Mouse (Mus musculus) heart, embryonic 14.5 days (tissue): Measurements from ENCODE around the gene Trim31. TPM values are rescaled to one million over a fixed set of nuclear protein-coding genes. Genes with fewer than 3 reads are reported as not detected.

Experiments
- ATAC-seq: fragments of 200-750 bp; cut with Nextera tagmentation; 2 replicates; pipeline ENCODE4 v1.8.0; 2017; ENCODE audit warnings: low read depth, moderate TSS enrichment; ENCODE audit not compliant: insufficient number of reproducible peaks, insufficient read depth, low FRiP score
- H3K27ac ChIP-seq, 2 experiments: fragments of 200-500 bp in 1 of 2; fragments of 300-500 bp in 1 of 2; sonication (generic) in 1 of 2; replicated peaks in 1 of 2; 2 replicates each; pipeline ENCODE4 v1.5.1; 2012 to 2014; ENCODE audit warnings: low read depth in 2 of 2, low read length in 2 of 2, control low read depth in 1 of 2, mild to moderate bottlenecking in 1 of 2, mixed read lengths in 1 of 2; ENCODE audit not compliant: control insufficient read depth in 1 of 2, insufficient read depth in 1 of 2
- H3K27me3 ChIP-seq: fragments of 300-500 bp; sonication (generic); 2 replicates; pipeline ENCODE4 v1.6.1; 2014; ENCODE audit warnings: mild to moderate bottlenecking, low read length, control low read depth; ENCODE audit not compliant: control insufficient read depth, insufficient read depth
- H3K36me3 ChIP-seq: fragments of 300-500 bp; sonication (generic); 2 replicates; pipeline ENCODE4 v1.6.1; 2014; ENCODE audit warnings: mild to moderate bottlenecking, control low read depth, low read length, mixed read lengths; ENCODE audit not compliant: control insufficient read depth, insufficient read depth
- H3K4me1 ChIP-seq, 2 experiments: fragments of 200-500 bp in 1 of 2; fragments of 300-500 bp in 1 of 2; sonication (generic) in 1 of 2; 2 replicates each; pipeline ENCODE4 v1.6.1; 2012 to 2014; ENCODE audit warnings: low read length in 2 of 2, control low read depth in 1 of 2, mixed read lengths in 1 of 2; ENCODE audit not compliant: control insufficient read depth in 2 of 2, insufficient read depth in 2 of 2
- H3K4me2 ChIP-seq: fragments of 300-500 bp; sonication (generic); 2 replicates; pipeline ENCODE4 v1.6.1; 2014; ENCODE audit warnings: mild to moderate bottlenecking, low read length
- H3K4me3 ChIP-seq, 2 experiments: fragments of 200-500 bp in 1 of 2; fragments of 300-500 bp in 1 of 2; sonication (generic) in 1 of 2; 2 replicates each; pipeline ENCODE4 v1.5.1; 2012 to 2014; ENCODE audit warnings: low read length in 2 of 2, mild to moderate bottlenecking in 2 of 2, control low read depth in 1 of 2, low read depth in 1 of 2, moderate library complexity in 1 of 2; ENCODE audit not compliant: control insufficient read depth in 1 of 2, insufficient read depth in 1 of 2
- H3K9ac ChIP-seq: fragments of 300-500 bp; sonication (generic); 2 replicates; pipeline ENCODE4 v1.6.1; 2014; ENCODE audit warnings: mild to moderate bottlenecking, low read length
- H3K9me3 ChIP-seq: fragments of 300-500 bp; sonication (generic); 2 replicates; pipeline ENCODE4 v1.6.1; 2016; ENCODE audit warnings: low read length, control low read depth; ENCODE audit not compliant: control insufficient read depth
- WGBS: fragments of 180-500 bp; shearing (Covaris S2); extraction: QIAGEN DNeasy Blood & Tissue Kit; methylation state at CpG from one replicate; pipeline ENCODE4 v1.1.7; 2014; 5-methylcytosine and 5-hydroxymethylcytosine counted together
- polyA plus RNA-seq: library from polyadenylated mRNA; unstranded; fragments of >200 nt; fragmentation: Nextera tagmentation; extraction: Ambion mirVana; gene quantifications from 2 replicates; pipeline ENCODE4 v1.2.1, GENCODE M21; 2014

The Trim31 gene
- polyA plus RNA-seq, result not detected in 2 replicates

DNA sequence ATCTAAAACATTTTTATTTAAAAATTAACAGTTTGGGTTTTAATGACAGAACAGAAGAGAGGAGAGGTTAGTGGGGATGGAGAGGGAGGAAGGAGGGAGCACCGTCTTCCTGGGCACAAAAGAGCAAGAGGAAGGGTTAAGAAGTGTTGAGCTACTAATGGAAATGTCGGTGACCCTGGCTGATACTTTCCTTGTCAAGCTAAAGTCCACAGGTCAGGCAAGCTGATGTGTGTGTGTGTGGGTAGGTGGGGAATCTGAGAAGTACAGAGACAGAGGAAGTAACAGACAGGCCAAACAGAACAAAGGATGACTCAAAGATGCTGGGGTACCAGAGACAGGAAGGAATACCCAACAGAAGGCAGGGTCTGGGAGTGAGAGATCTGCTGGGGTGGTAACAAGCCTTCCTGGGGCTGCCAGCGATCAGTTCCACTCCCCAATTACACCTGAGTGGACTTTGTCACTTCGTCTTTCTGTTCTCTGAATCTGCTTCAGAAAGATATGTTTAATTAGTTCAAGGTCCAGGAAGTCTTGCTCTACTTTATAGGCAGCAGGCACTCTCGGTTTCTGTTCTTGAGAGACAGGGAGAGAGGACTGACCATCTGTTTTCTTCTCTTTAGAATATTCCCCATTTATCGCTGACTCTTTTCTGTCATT is at the start of gene Trim31:
Trim31 (plus strand) TSS at position 567 of the 654 bp plus-strand sequence.
- no peak for ATAC-seq
- H3K27ac ChIP-seq, result no peak within 1 kb of the TSS
- H3K9me3 ChIP-seq, result no peaks in the 10 kb centered on the region
- H3K27me3 ChIP-seq, result no peaks in the 10 kb centered on the region
- H3K4me1 ChIP-seq, result no peaks in the 10 kb centered on the region
- H3K36me3 ChIP-seq, result no peaks in the 10 kb centered on the region
- 60% methylated on average over 6 of the region's 6 CpGs for WGBS
- no peak within 1 kb of the TSS for H3K4me3 ChIP-seq
- H3K9ac ChIP-seq, result no peak within 1 kb of the TSS
- H3K4me2 ChIP-seq, result no peak within 1 kb of the TSS

DNA sequence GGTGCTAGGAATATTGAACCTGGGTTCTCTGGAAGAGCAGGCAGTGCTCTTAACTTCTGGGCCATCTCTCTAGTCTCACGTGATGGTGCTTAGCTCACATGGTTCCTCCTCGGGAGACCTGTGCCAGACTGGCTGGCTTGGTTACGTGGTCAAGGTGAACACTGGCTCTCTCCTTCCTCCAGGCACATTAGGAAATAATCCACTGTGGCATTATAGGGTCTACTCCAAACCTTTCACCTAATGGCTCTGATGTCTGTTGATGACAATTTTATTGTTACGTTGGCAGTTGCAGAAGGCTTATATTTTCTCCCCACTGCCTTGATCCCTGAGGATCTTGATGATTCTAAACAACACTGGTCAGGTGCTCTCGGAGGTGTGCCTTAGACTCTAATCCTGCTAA is 49.0 kb upstream of the Trim31 start:
- Histone ChIP-seq H3K9ac (no peak overlapping the region), H3K4me1 (peaks cover 0 to 9% of the 10 kb centered on the region in 2 experiments; a peak in 2 of 4 replicates), H3K4me3 (no peak overlapping the region), H3K9me3 (no peaks in the 10 kb centered on the region), H3K4me2 (no peak overlapping the region), H3K27ac (no peak overlapping the region), H3K27me3 (no peaks in the 10 kb centered on the region), H3K36me3 (peaks cover 42% of the 10 kb centered on the region)
- no peak for ATAC-seq
- WGBS, result 72% methylated on average over 5 of the region's 5 CpGs

DNA sequence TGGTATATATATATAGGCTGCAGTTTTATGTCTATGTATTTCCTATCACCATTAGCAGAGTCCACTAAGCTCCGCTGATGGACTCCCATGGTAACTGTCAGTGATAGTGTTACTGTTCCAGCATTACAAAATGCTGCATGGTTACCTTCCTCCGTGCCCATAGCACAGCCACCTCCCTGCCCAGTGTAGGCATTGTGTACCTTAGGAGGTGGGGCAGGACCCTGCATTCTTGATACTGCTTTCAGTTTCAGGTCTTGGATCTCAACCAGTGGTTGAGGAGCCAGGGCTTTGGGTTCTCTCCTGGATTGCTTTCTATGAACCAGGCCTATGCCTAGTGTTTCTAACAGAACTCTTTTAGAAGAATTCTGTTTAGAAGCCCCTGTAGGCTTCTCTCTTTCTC is 47.9 kb upstream of the Trim31 start:
- H3K36me3 ChIP-seq, result peaks cover 52% of the 10 kb centered on the region
- H3K27ac ChIP-seq, result no peak overlapping the region
- ATAC-seq, result no peak
- H3K4me1 ChIP-seq, result no peaks in the 10 kb centered on the region; a peak in 1 of 4 replicates
- H3K9ac ChIP-seq, result no peak overlapping the region
- no peaks in the 10 kb centered on the region for H3K27me3 ChIP-seq
- WGBS, result 88% methylated on average over 2 of the region's 2 CpGs
- H3K4me2 ChIP-seq, result no peak overlapping the region
- H3K4me3 ChIP-seq, result no peak overlapping the region
- no peaks in the 10 kb centered on the region for H3K9me3 ChIP-seq

DNA sequence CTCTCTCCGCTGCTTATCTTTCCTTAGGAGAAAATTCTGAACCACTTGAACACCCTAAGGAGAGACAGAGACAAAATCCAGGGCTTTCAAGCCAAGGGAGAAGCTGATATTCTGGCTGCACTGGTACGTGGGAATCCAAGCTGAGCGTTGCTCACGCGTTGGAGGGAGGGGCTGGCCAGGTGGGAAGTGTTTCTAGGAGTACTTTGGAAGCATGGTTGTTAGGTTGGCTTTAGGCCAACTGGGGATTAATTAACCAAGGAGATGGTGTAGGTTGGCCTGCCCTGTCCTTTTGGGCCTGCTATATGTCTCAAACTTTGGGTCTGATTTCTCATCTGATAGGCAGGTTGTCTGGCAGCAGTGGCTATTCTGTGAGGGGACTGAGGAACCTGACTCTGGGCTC is 46.7 kb upstream of the Trim31 start:
- Histone ChIP-seq H3K4me1 (no peaks in the 10 kb centered on the region), H3K9me3 (no peaks in the 10 kb centered on the region), H3K9ac (no peak overlapping the region), H3K4me3 (no peak overlapping the region), H3K27me3 (no peaks in the 10 kb centered on the region), H3K4me2 (no peak overlapping the region), H3K36me3 (peaks cover 62% of the 10 kb centered on the region), H3K27ac (no peak overlapping the region)
- ATAC-seq, result no peak
- WGBS, result 74% methylated on average over 5 of the region's 5 CpGs

DNA sequence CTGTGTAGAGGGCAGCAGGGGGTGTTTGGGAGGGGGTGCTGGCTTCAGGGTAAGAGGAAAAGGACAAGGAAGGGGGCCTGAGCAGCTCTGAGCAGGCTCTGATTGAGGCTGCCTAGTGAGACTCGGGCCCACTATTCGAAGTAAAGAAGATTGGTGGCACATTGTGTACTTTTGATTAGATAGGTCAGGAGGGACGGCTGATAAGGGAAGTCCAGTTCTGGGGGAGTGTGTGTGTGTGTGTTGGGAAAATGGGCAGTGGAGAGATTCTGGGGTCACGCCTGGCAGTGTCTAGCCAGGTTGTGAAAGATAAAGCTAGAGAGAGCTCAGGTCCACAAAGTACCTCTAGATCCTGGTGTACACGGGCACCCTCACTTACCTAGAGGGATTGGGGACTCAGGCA is 46.3 kb upstream of the Trim31 start:
- Histone ChIP-seq H3K4me1 (no peaks in the 10 kb centered on the region), H3K27ac (no peak overlapping the region), H3K9ac (no peak overlapping the region), H3K4me2 (no peak overlapping the region), H3K36me3 (peaks cover 62% of the 10 kb centered on the region), H3K27me3 (no peaks in the 10 kb centered on the region), H3K9me3 (no peaks in the 10 kb centered on the region), H3K4me3 (no peak overlapping the region)
- ATAC-seq, result no peak
- WGBS, result 52% methylated on average over 5 of the region's 5 CpGs

DNA sequence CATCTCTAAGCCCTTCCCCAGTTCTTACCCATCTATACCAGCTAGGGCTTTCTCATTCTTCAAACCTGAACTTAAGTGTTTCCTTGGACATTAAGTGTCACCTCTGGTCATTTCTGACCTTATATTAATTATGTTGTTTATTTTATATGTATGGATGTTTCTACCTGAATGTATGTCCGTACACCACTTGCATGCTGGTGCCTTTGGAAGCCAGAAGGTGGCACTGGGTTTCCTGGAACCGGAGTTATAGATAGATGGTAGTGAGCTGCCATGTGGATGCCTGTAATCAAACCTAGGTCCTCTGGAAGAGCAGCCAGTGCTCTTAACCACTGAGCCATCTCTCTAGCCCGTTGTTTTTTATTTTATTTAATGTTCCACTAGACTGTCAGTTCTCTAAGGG is 42.4 kb upstream of the Trim31 start:
- Histone ChIP-seq H3K36me3 (peaks cover 91% of the 10 kb centered on the region), H3K4me1 (no peaks in the 10 kb centered on the region), H3K9me3 (no peaks in the 10 kb centered on the region), H3K4me3 (no peak overlapping the region), H3K4me2 (no peak overlapping the region), H3K27me3 (no peaks in the 10 kb centered on the region), H3K9ac (no peak overlapping the region), H3K27ac (no peak overlapping the region)
- ATAC-seq, result no peak
- WGBS, result 89% methylated on average over 3 of the region's 3 CpGs

DNA sequence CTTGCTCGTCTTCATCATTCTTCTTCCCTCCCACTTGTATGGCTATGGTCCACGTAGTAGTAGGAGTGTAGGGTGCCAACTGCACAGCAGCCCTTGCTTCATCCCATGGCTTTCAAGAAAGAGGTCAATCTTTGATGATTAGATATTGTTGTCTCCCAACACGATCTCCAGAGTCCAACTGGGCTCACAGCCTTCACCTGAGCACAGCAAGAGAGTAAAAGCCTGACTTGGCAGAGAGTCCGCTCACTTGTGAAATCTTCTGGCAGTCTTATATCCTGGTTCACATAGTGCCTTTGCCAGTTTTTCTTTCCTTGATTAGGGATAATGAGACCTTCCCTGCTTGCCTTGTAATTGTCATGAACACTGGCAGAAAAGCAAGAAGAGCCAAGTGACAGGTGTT is 41.7 kb upstream of the Trim31 start:
- Histone ChIP-seq H3K36me3 (peaks cover 83% of the 10 kb centered on the region), H3K9ac (no peak overlapping the region), H3K4me1 (no peaks in the 10 kb centered on the region), H3K27ac (no peak overlapping the region), H3K4me2 (no peak overlapping the region), H3K9me3 (no peaks in the 10 kb centered on the region), H3K4me3 (no peak overlapping the region), H3K27me3 (no peaks in the 10 kb centered on the region)
- no peak for ATAC-seq
- whole genome bisulfite sequencing, result 91% methylated on average over 4 of the region's 4 CpGs

DNA sequence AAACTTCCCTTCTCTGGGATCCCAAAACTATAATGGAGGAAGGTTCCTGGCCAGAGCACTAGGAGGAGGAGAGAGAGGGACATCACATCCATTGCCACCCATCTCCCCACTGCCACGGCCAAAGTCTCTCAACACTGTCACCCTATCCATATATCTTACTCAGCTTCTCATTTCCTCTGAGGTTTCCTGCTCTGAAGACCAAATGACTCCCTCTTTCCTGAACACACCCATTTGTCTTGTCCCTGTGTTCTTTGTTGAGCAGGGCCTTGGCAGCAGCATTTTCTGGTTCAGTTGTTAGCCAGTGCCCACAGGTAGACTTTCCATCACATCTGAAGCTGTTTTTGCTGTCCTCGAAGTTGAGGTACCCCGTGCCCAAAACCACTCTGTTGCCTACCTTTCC is 39.7 kb upstream of the Trim31 start:
- H3K9ac ChIP-seq, result no peak overlapping the region
- H3K27ac ChIP-seq, result no peak overlapping the region
- ATAC-seq, result no peak
- no peaks in the 10 kb centered on the region; the same call in 1 of the 2 replicates for H3K27me3 ChIP-seq
- WGBS, result 85% methylated on average over 3 of the region's 3 CpGs
- H3K36me3 ChIP-seq, result peaks cover 64% of the 10 kb centered on the region
- H3K4me2 ChIP-seq, result no peak overlapping the region
- no peaks in the 10 kb centered on the region for H3K4me1 ChIP-seq
- H3K4me3 ChIP-seq, result no peak overlapping the region
- H3K9me3 ChIP-seq, result no peaks in the 10 kb centered on the region
